Mouse (Mus musculus): Measurements from ENCODE around the gene Btn2a2. TPM values are rescaled to one million over a fixed set of nuclear protein-coding genes. Genes with fewer than 3 reads are reported as not detected.
"Not testable (repeated sequence)": the region's sequence is repeated elsewhere in the genome, so short reads cannot be mapped to it uniquely, and the experiment has no call there.

The Btn2a2 gene
- polyA plus RNA-seq (2016; fragmentation: Nextera tagmentation; extraction: Ambion mirVana) = 0.10 and 0.17 TPM in 2 replicates

- WGBS = 5% methylated on average over 14 of the region's 14 CpGs
- Histone ChIP-seq H3K4me2 (replicated peaks) (peak within 1 kb of the TSS; percentile 55), H3K9ac (replicated peaks) (no peak within 1 kb of the TSS), H3K27me3 (peaks cover 20% of the 10 kb centered on the region), H3K36me3 (no peaks in the 10 kb centered on the region), H3K4me1 (peaks cover 20% of the 10 kb centered on the region), H3K9me3 (no peaks in the 10 kb centered on the region), H3K4me3 (peak within 1 kb of the TSS; percentile 34), H3K27ac (replicated peaks) (no peak within 1 kb of the TSS)
- ATAC-seq (ENCODE audit: low FRiP score, low read depth) = peak; percentile 92
These were observed at the start of gene Btn2a2 for GRCm38 (mm10) chr13:23488400-23489322. Gene Btn2a2 (minus strand): TSS chr13:23488857.

GRCm38 (mm10) chr13:23538249-23538648 is 49.6 kb upstream of the Btn2a2 start:
- Histone ChIP-seq H3K4me1 (peaks cover 22% of the 10 kb centered on the region), H3K4me2 (replicated peaks) (no peak overlapping the region), H3K27ac (replicated peaks) (no peak overlapping the region), H3K4me3 (no peak overlapping the region), H3K9me3 (no peaks in the 10 kb centered on the region), H3K9ac (replicated peaks) (no peak overlapping the region), H3K36me3 (no peaks in the 10 kb centered on the region), H3K27me3 (no peaks in the 10 kb centered on the region)
- ATAC-seq (ENCODE audit: low FRiP score, low read depth) = no peak
- WGBS = 83% methylated on average over 5 of the region's 5 CpGs

- no peak for ATAC-seq (ENCODE audit: low FRiP score, low read depth)
- peaks cover 29% of the 10 kb centered on the region for H3K4me1 ChIP-seq
- no peaks in the 10 kb centered on the region for H3K36me3 ChIP-seq
- WGBS = 79% methylated on average over 3 of the region's 3 CpGs
- H3K4me2 ChIP-seq (replicated peaks) = peak overlapping the region; percentile 66
- no peak overlapping the region for H3K27ac ChIP-seq (replicated peaks)
- no peaks in the 10 kb centered on the region for H3K9me3 ChIP-seq
- H3K4me3 ChIP-seq = peak overlapping the region; percentile 13
- no peak overlapping the region for H3K9ac ChIP-seq (replicated peaks)
- H3K27me3 ChIP-seq = no peaks in the 10 kb centered on the region
These were observed 48.5 kb upstream of the Btn2a2 start for GRCm38 (mm10) chr13:23537006-23537710.

GRCm38 (mm10) chr13:23536076-23536822 is 47.6 kb upstream of the Btn2a2 start:
- WGBS = 21% methylated on average over 7 of the region's 7 CpGs
- H3K27ac ChIP-seq (replicated peaks) = peak overlapping the region; percentile 56
- peak overlapping the region; percentile 56 for H3K4me3 ChIP-seq
- H3K4me1 ChIP-seq = peaks cover 32% of the 10 kb centered on the region
- no peaks in the 10 kb centered on the region for H3K36me3 ChIP-seq
- H3K27me3 ChIP-seq = no peaks in the 10 kb centered on the region
- H3K4me2 ChIP-seq (replicated peaks) = peak overlapping the region; percentile 66
- no peak for ATAC-seq (ENCODE audit: low FRiP score, low read depth)
- H3K9me3 ChIP-seq = no peaks in the 10 kb centered on the region
- H3K9ac ChIP-seq (replicated peaks) = peak overlapping the region; percentile 62

GRCm38 (mm10) chr13:23535137-23536075 is 46.7 kb upstream of the Btn2a2 start, which contains the start of gene Hist1h3g:
Gene Hist1h3g (plus strand): TSS chr13:23535422.
- Histone ChIP-seq H3K27ac (replicated peaks) (peak within 1 kb of the TSS; percentile 97), H3K9ac (replicated peaks) (peak within 1 kb of the TSS; percentile 66)
- WGBS = 0% methylated on average over 46 of the region's 62 CpGs

GRCm38 (mm10) chr13:23534368-23535131 is 45.9 kb upstream of the Btn2a2 start:
- Histone ChIP-seq H3K27ac (replicated peaks) (peak overlapping the region; percentile 97), H3K9me3 (no peaks in the 10 kb centered on the region), H3K36me3 (no peaks in the 10 kb centered on the region), H3K9ac (replicated peaks) (peak overlapping the region; percentile 66), H3K27me3 (no peaks in the 10 kb centered on the region), H3K4me1 (peaks cover 36% of the 10 kb centered on the region), H3K4me3 (peak overlapping the region; percentile 56), H3K4me2 (replicated peaks) (peak overlapping the region; percentile 66)
- peak; percentile 3; the same call in 1 of the 2 replicates for ATAC-seq (ENCODE audit: low FRiP score, low read depth)
- WGBS = under 1% methylated on average over 15 of the region's 15 CpGs

More at GRCm38 (mm10) chr13:23535137-23536075, 46.7 kb upstream of the Btn2a2 start, which contains the start of gene Hist1h3g:
- Histone ChIP-seq H3K4me2 (replicated peaks) (peak within 1 kb of the TSS; percentile 66), H3K4me1 (peaks cover 32% of the 10 kb centered on the region), H3K4me3 (peak within 1 kb of the TSS; percentile 56)
- H3K9me3 ChIP-seq, H3K27me3 ChIP-seq, H3K36me3 ChIP-seq: not testable (repeated sequence)
- peak; percentile 92 for ATAC-seq (ENCODE audit: low FRiP score, low read depth)

- not testable (repeated sequence) for H3K36me3 ChIP-seq, H3K27me3 ChIP-seq, H3K9me3 ChIP-seq
- Histone ChIP-seq H3K4me3 (peak within 1 kb of the TSS; percentile 56), H3K27ac (replicated peaks) (peak within 1 kb of the TSS; percentile 97), H3K9ac (replicated peaks) (peak within 1 kb of the TSS; percentile 66), H3K4me2 (replicated peaks) (peak within 1 kb of the TSS; percentile 66), H3K4me1 (peaks cover 36% of the 10 kb centered on the region)
- WGBS = under 1% methylated on average over 29 of the region's 53 CpGs
- ATAC-seq (ENCODE audit: low FRiP score, low read depth) = peak; percentile 45
These were observed 45.1 kb upstream of the Btn2a2 start, which contains the start of gene Hist1h2af for GRCm38 (mm10) chr13:23533560-23534367. Gene Hist1h2af (plus strand): TSS chr13:23533906.

- Histone ChIP-seq H3K9me3 (no peaks in the 10 kb centered on the region), H3K27me3 (no peaks in the 10 kb centered on the region), H3K9ac (replicated peaks) (peak overlapping the region; percentile 81), H3K36me3 (no peaks in the 10 kb centered on the region), H3K4me2 (replicated peaks) (peak overlapping the region; percentile 66), H3K27ac (replicated peaks) (peak overlapping the region; percentile 97), H3K4me1 (peaks cover 34% of the 10 kb centered on the region), H3K4me3 (peak overlapping the region; percentile 56)
- WGBS = 22% methylated on average over 9 of the region's 9 CpGs
- ATAC-seq (ENCODE audit: low FRiP score, low read depth) = no peak
These were observed 43.8 kb upstream of the Btn2a2 start for GRCm38 (mm10) chr13:23532262-23533075.

Data from midbrain, embryonic 12.5 days (tissue).